Mouse (Mus musculus) urinary bladder, postnatal 10 days (tissue): ENCODE data around the gene Bnip3.

ENCODE experiments used
- DNase-seq: peaks from one replicate; pipeline ENCODE4 v3.0.0; 2022; ENCODE audit warnings: low spot score

Bnip3 gene

DNA sequence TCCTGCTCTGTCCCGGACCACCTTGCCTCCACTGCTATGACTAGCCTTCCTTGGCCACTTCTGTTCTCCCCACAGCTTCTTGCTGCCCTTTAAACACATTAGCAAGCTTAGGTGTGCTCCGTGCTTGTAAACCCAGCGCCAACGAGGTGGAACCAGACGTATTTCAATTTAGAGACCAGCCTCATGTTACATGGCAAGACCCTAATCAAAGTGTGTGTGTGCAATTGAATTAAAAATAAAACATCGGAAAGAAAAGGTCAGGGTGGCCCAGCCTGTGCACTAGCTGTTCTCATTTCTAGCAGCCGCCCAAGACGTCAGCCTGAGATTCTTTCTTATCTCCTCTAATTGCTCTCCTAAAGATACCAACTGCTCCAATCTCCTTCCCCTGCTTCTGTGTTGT is 64.2 kb downstream of the Bnip3 start:
- DNase-seq: no peak

DNA sequence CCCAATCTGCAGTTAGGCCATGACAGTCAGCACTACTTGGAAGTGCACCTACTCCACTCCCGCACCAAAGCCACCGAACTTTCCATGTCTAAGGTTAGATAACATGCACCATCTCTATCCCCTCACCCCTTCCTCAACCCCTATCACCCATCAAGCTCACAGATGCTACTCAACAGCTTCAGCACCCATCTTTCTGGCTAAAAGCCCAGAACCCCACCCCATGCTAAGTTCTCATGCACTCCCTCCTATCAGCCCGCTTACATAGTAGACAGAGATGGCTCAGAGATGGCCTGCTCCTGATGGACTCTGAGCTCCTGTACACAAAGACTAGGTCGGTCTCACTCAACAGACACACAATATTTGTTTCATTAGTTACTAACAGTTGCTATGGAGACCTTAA is 65.9 kb downstream of the Bnip3 start:
- no peak for DNase-seq

DNA sequence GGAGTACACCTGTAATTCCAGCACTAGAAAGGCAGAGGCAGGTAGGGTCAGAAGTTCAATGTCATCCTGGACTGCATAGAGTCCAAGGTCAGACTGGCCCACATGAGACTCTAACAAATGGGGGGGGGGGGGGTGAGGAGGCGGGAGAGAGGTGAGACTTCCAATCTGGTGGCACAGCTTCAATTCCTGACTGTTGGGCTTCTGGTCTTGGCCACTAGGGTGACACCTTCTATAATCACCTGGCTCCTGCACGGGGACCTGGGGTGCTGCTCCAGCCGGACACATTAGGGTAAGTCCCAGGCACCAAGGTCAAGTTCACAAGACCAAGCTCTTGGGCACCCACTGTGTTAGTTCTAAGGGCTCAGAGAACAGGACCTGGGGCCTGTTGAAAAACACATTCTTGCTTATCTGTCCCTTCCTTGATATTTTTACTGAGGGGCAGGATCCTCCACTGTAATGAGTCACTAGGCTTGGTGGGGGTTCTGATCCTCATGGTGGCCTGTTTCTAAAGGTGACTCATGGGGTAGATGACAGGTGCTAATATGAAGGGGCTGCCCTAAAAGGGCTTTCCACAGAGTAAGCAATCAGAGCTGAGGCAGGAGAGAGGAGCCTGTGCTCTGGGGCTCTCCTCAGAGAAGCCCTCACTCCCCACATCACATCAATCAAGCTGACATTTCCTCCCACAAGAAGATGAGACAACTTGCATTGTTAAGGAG is 67.7 kb downstream of the Bnip3 start:
- DNase-seq: no peak
